Mouse (Mus musculus): Measurements from ENCODE around the gene Lrrc42. TPM values are rescaled to one million over a fixed set of nuclear protein-coding genes. Genes with fewer than 3 reads are reported as not detected.

Lrrc42 gene
- polyA plus RNA-seq, 1 experiment from 2014 or later: 70.4 TPM

- Histone ChIP-seq H3K4me3 (ENCODE audit: low read depth, low read length) (no peak overlapping the region), H3K4me1 (ENCODE audit: control insufficient read depth, insufficient read depth, low read length) (no peaks in the 10 kb centered on the region), H3K36me3 (ENCODE audit: control insufficient read depth, insufficient read depth, low read length) (peaks cover 24% of the 10 kb centered on the region), H3K9ac (ENCODE audit: low read depth, low read length) (no peak overlapping the region), H3K27me3 (ENCODE audit: control insufficient read depth, insufficient read depth, low read length) (no peaks in the 10 kb centered on the region), H3K27ac (ENCODE audit: low read depth, low read length) (no peak overlapping the region), H3K4me2 (no peak overlapping the region), H3K9me3 (replicated peaks; ENCODE audit: control insufficient read depth, low read length) (no peaks in the 10 kb centered on the region)
- WGBS (ENCODE audit: insufficient replicate concordance): 97% methylated on average over 5 of the region's 5 CpGs
- no peak for ATAC-seq (replicated peaks; ENCODE audit: insufficient number of reproducible peaks, low FRiP score, low TSS enrichment)
Measured at GRCm38 (mm10) chr4:107198072-107198471, 55.3 kb downstream of the Lrrc42 start.

GRCm38 (mm10) chr4:107196454-107196853 lies 56.9 kb downstream of the Lrrc42 start:
- H3K4me2 ChIP-seq: no peak overlapping the region
- ATAC-seq (replicated peaks; ENCODE audit: insufficient number of reproducible peaks, low FRiP score, low TSS enrichment): no peak
- no peak overlapping the region for H3K27ac ChIP-seq (ENCODE audit: low read depth, low read length)
- no peaks in the 10 kb centered on the region for H3K4me1 ChIP-seq (ENCODE audit: control insufficient read depth, insufficient read depth, low read length)
- H3K4me3 ChIP-seq (ENCODE audit: low read depth, low read length): no peak overlapping the region
- 92% methylated on average over 2 of the region's 2 CpGs for WGBS (ENCODE audit: insufficient replicate concordance)
- H3K9ac ChIP-seq (ENCODE audit: low read depth, low read length): no peak overlapping the region
- no peaks in the 10 kb centered on the region for H3K9me3 ChIP-seq (replicated peaks; ENCODE audit: control insufficient read depth, low read length)
- H3K36me3 ChIP-seq (ENCODE audit: control insufficient read depth, insufficient read depth, low read length): peaks cover 27% of the 10 kb centered on the region
- H3K27me3 ChIP-seq (ENCODE audit: control insufficient read depth, insufficient read depth, low read length): no peaks in the 10 kb centered on the region

- Histone ChIP-seq H3K36me3 (ENCODE audit: control insufficient read depth, insufficient read depth, low read length) (peaks cover 21% of the 10 kb centered on the region), H3K4me2 (no peak overlapping the region), H3K9me3 (replicated peaks; ENCODE audit: control insufficient read depth, low read length) (no peaks in the 10 kb centered on the region), H3K9ac (ENCODE audit: low read depth, low read length) (no peak overlapping the region), H3K27ac (ENCODE audit: low read depth, low read length) (no peak overlapping the region), H3K4me3 (ENCODE audit: low read depth, low read length) (no peak overlapping the region), H3K4me1 (ENCODE audit: control insufficient read depth, insufficient read depth, low read length) (no peaks in the 10 kb centered on the region), H3K27me3 (ENCODE audit: control insufficient read depth, insufficient read depth, low read length) (no peaks in the 10 kb centered on the region)
- ATAC-seq (replicated peaks; ENCODE audit: insufficient number of reproducible peaks, low FRiP score, low TSS enrichment): no peak
- 90% methylated on average over 3 of the region's 3 CpGs for WGBS (ENCODE audit: insufficient replicate concordance)
Measured at GRCm38 (mm10) chr4:107193841-107194240, 59.5 kb downstream of the Lrrc42 start.

- Histone ChIP-seq H3K4me2 (no peak overlapping the region), H3K27me3 (ENCODE audit: control insufficient read depth, insufficient read depth, low read length) (no peaks in the 10 kb centered on the region), H3K4me1 (ENCODE audit: control insufficient read depth, insufficient read depth, low read length) (no peaks in the 10 kb centered on the region), H3K27ac (ENCODE audit: low read depth, low read length) (no peak overlapping the region), H3K9me3 (replicated peaks; ENCODE audit: control insufficient read depth, low read length) (no peaks in the 10 kb centered on the region), H3K36me3 (ENCODE audit: control insufficient read depth, insufficient read depth, low read length) (peaks cover 3% of the 10 kb centered on the region), H3K9ac (ENCODE audit: low read depth, low read length) (no peak overlapping the region), H3K4me3 (ENCODE audit: low read depth, low read length) (no peak overlapping the region)
- WGBS (ENCODE audit: insufficient replicate concordance): 84% methylated on average over 3 of the region's 3 CpGs
- no peak for ATAC-seq (replicated peaks; ENCODE audit: insufficient number of reproducible peaks, low FRiP score, low TSS enrichment)
Measured at GRCm38 (mm10) chr4:107185703-107186102, 67.6 kb downstream of the Lrrc42 start.

Other genes starting within 250 kb of the Lrrc42 start
- gene Mrpl37, start 186.7 kb downstream of the Lrrc42 start, polyA plus RNA-seq (2014; fragmentation: Nextera tagmentation; extraction: Ambion mirVana): 108 and 113 TPM in 2 replicates
- gene Cyb5rl, start 186.5 kb downstream of the Lrrc42 start, polyA plus RNA-seq (2014; fragmentation: Nextera tagmentation; extraction: Ambion mirVana): 3.2 and 3.7 TPM in 2 replicates
- gene Cdcp2, start 156.6 kb downstream of the Lrrc42 start, polyA plus RNA-seq (2014; fragmentation: Nextera tagmentation; extraction: Ambion mirVana): not detected in 2 replicates
- gene Tmem59, start 75.1 kb downstream of the Lrrc42 start, polyA plus RNA-seq (2014; fragmentation: Nextera tagmentation; extraction: Ambion mirVana): 302 and 326 TPM in 2 replicates
- 19.0 and 19.6 TPM in 2 replicates for gene Tceanc2, start 74.4 kb downstream of the Lrrc42 start, polyA plus RNA-seq (2014; fragmentation: Nextera tagmentation; extraction: Ambion mirVana)
- not detected in 2 replicates for gene Ldlrad1, start 44.4 kb downstream of the Lrrc42 start, polyA plus RNA-seq (2014; fragmentation: Nextera tagmentation; extraction: Ambion mirVana)
- gene Hspb11, start 61 bp upstream of the Lrrc42 start, polyA plus RNA-seq (2014; fragmentation: Nextera tagmentation; extraction: Ambion mirVana): 35.1 and 38.7 TPM in 2 replicates
- gene Dio1, start 53.6 kb upstream of the Lrrc42 start, polyA plus RNA-seq (2014; fragmentation: Nextera tagmentation; extraction: Ambion mirVana): not detected in 2 replicates
- gene Yipf1, start 60.8 kb upstream of the Lrrc42 start, polyA plus RNA-seq (2014; fragmentation: Nextera tagmentation; extraction: Ambion mirVana): 41.6 and 43.8 TPM in 2 replicates
- gene Ndc1, start 114.3 kb upstream of the Lrrc42 start, polyA plus RNA-seq (2014; fragmentation: Nextera tagmentation; extraction: Ambion mirVana): 32.6 and 38.4 TPM in 2 replicates
- 0.80 and 0.94 TPM in 2 replicates for gene Glis1, start 181.1 kb upstream of the Lrrc42 start, polyA plus RNA-seq (2014; fragmentation: Nextera tagmentation; extraction: Ambion mirVana)

Measured in heart, embryonic 11.5 days (tissue).